Mouse (Mus musculus) hindbrain, embryonic 14.5 days (tissue): ENCODE measurements around the gene 1110059E24Rik. TPM values are rescaled to one million over a fixed set of nuclear protein-coding genes. Genes with fewer than 3 reads are reported as not detected.
A peak's percentile ranks its signal among the peaks of the same experiment; 100 is the strongest.

Source experiments
- ATAC-seq: fragments of 200-750 bp; cut with Nextera tagmentation; 2 replicates; pipeline ENCODE4 v1.8.0; 2017; ENCODE audit warnings: moderate number of reproducible peaks, mild to moderate bottlenecking, moderate TSS enrichment, moderate library complexity; ENCODE audit not compliant: low FRiP score
- DNase-seq: peaks from one replicate; pipeline ENCODE4 v3.0.0-alpha.2; 2015; ENCODE audit warnings: low spot score
- H3K27ac ChIP-seq: fragments of 300-500 bp; sonication (generic); 2 replicates; pipeline ENCODE4 v1.5.1; 2014; ENCODE audit warnings: mild to moderate bottlenecking, moderate library complexity
- H3K27me3 ChIP-seq: fragments of 300-500 bp; sonication (generic); 2 replicates; pipeline ENCODE4 v1.6.1; 2014; ENCODE audit warnings: mild to moderate bottlenecking, low read length, mixed read lengths; ENCODE audit not compliant: control insufficient read depth, insufficient read depth
- H3K36me3 ChIP-seq: fragments of 300-500 bp; sonication (generic); replicated peaks from 2 replicates; pipeline ENCODE4 v1.6.1; 2014; ENCODE audit not compliant: control insufficient read depth, insufficient read depth
- H3K4me1 ChIP-seq: fragments of 300-500 bp; sonication (generic); replicated peaks from 2 replicates; pipeline ENCODE4 v1.6.1; 2014; ENCODE audit warnings: antibody characterized with exemption, low read length, mixed read lengths; ENCODE audit not compliant: control insufficient read depth, insufficient read depth
- H3K4me2 ChIP-seq: fragments of 300-500 bp; sonication (generic); replicated peaks from 2 replicates; pipeline ENCODE4 v1.6.1; 2014; ENCODE audit warnings: mild to moderate bottlenecking, moderate library complexity
- H3K4me3 ChIP-seq: fragments of 300-500 bp; sonication (generic); replicated peaks from 2 replicates; pipeline ENCODE4 v1.5.1; 2014; ENCODE audit warnings: mild to moderate bottlenecking, low read length
- H3K9ac ChIP-seq: fragments of 300-500 bp; sonication (generic); 2 replicates; pipeline ENCODE4 v1.6.1; 2014
- H3K9me3 ChIP-seq: fragments of 300-500 bp; sonication (generic); 2 replicates; pipeline ENCODE4 v1.6.1; 2016; ENCODE audit warnings: low read length; ENCODE audit not compliant: control insufficient read depth
- WGBS: fragments of 180-500 bp; shearing (Covaris S2); extraction: QIAGEN DNeasy Blood & Tissue Kit; methylation state at CpG from one replicate; pipeline ENCODE4 v1.1.7; 2014; 5-methylcytosine and 5-hydroxymethylcytosine counted together
- polyA plus RNA-seq: library from polyadenylated mRNA; unstranded; fragments of >200 nt; fragmentation: Nextera tagmentation; extraction: Ambion mirVana; gene quantifications from 2 replicates; pipeline ENCODE4 v1.2.1, GENCODE M21; 2014

The 1110059E24Rik gene
- polyA plus RNA-seq, result 54.2 and 63.9 TPM in 2 replicates

DNA sequence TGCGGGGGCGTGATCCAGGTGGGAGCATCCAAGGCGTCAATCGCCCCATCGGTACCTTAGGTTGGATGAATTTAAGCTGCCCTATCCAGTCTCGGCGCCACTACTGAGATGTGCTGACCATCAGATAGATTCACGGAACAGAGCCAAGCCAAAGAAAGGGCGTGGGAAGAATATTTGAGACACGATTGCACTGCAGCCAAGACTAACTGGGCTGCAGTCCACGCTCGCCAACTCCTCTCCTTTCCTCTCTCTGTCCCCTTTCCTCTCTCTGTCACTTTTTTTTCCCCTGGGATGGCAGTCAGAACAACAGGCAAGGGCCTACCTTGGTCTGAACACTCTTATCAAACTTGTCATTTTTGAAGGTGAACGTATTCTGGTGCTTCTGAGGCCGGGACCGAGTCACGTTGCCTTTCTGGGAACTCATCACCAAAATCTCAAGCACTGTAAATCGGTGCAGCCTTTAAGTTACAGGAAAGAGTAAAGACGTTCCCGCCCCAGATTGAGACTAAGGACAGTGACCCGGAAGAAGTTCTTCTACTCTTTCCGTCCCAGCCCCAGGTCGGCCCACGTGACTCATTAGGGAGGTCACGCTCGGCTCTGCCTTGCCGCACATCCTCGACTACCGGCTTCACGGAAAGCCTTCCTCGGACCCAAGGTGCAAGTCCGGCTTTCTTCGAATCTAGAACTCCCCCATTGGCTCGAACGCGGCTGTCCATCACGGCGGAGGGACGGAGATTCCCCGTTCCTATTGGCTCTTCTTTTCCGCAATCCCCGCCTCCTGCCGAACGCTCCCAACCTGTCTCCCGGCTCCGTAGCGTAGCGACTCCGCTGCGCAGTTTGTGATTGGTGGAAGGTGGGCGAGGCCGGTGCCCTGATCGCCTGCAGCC, at the start of gene 1110059E24Rik:
Gene 1110059E24Rik (minus strand): TSS at position 692 of the 887 bp plus-strand sequence.
- Histone ChIP-seq H3K9ac (peak within 1 kb of the TSS; percentile 88), H3K4me2 (peak within 1 kb of the TSS; percentile 73), H3K27me3 (no peaks in the 10 kb centered on the region), H3K36me3 (no peaks in the 10 kb centered on the region), H3K4me1 (peaks cover 33% of the 10 kb centered on the region), H3K9me3 (no peaks in the 10 kb centered on the region), H3K4me3 (peak within 1 kb of the TSS; percentile 95), H3K27ac (peak within 1 kb of the TSS; percentile 98)
- WGBS, result 6% methylated on average over 52 of the region's 52 CpGs
- peak; percentile 93 for DNase-seq
- peak; percentile 99 for ATAC-seq

DNA sequence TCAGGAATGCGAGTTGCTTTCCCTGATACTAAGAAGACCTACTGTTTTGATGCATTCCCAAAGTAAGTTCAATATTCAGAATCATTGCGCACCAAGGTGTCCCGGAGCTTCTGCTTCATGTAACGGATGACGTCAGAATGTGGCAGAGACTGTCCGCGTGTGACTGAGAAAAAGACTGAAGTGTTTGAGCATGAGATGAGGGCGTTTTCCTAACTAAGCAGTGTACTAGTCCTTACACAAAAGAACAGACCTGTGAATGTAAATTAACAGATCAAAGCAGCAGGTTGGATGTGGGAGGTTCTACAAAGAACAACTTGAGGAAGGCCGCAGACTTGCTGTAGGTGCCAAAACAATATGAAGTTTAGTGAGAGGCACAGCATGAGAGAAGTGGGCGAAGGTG, 28.2 kb upstream of the 1110059E24Rik start:
- DNase-seq (no peak), ATAC-seq (no peak)
- Histone ChIP-seq H3K27me3 (no peaks in the 10 kb centered on the region), H3K4me3 (no peak overlapping the region), H3K4me1 (no peaks in the 10 kb centered on the region), H3K36me3 (peaks cover 61% of the 10 kb centered on the region), H3K9me3 (no peaks in the 10 kb centered on the region), H3K4me2 (no peak overlapping the region), H3K27ac (no peak overlapping the region), H3K9ac (no peak overlapping the region)
- 98% methylated on average over 10 of the region's 10 CpGs for WGBS

DNA sequence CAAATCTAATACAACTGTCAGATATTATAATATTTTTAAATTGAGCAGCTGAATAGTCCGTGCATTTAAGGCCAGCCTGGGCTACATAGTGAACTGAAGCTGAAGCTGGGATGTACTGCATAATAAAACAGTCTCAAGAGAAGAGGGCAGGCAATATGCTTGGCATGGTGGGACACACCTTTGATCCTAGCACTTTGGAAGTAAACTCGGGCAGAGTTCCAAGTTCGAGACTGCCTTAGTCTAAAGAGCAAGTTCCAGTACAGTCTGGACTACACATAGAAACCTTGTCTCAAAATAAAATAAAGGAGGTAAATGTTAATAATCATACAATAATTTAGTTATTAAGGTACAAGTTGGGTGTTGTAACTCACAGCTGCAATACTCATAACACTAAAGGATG, 27.3 kb upstream of the 1110059E24Rik start:
- Histone ChIP-seq H3K4me3 (no peak overlapping the region), H3K9me3 (no peaks in the 10 kb centered on the region), H3K27ac (no peak overlapping the region), H3K9ac (no peak overlapping the region), H3K36me3 (peaks cover 55% of the 10 kb centered on the region), H3K4me1 (no peaks in the 10 kb centered on the region), H3K27me3 (no peaks in the 10 kb centered on the region), H3K4me2 (no peak overlapping the region)
- ATAC-seq (no peak), DNase-seq (no peak)
- 94% methylated on average over 3 of the region's 3 CpGs for WGBS

DNA sequence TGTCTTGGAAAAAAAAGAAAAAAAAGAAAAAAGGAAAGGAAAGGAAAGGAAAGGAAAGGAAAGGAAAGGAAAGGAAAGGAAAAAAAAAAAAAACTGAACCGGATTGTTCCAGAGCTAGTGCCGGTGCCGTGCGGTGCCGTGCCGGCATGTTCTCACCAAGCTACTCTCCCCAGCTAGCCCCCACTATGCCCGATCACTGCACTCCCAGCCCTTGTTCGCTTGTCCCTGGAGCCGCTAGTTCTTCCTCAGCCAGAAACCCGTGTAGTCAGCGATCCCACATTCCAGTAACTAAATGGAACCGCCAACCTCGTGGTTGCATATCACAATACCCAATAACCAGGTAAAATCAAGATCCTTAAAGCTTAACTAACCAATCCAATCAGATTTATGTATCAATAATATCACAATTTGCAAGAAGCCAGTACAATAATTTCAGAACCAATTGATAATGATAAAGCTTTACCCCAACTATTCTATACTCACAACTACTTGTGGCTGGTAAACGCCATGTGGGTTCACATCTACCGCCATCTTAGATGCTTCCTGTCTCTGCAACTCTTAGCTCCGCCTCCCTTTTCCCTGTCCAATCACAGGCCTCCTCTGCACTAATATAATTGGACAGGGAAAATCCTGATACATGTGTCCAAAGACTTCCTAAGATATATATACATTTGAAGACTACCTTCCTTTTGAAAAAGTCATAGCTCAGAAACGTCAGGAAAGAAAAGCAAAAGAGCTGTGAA, 21.7 kb upstream of the 1110059E24Rik start:
- no peak overlapping the region for H3K4me3 ChIP-seq
- no peak for ATAC-seq
- 98% methylated on average over 17 of the region's 17 CpGs for WGBS
- H3K4me2 ChIP-seq, result no peak overlapping the region
- no peak overlapping the region for H3K27ac ChIP-seq
- H3K36me3 ChIP-seq, result peaks cover 11% of the 10 kb centered on the region
- DNase-seq, result no peak
- H3K9me3 ChIP-seq, result no peaks in the 10 kb centered on the region
- H3K9ac ChIP-seq, result no peak overlapping the region
- H3K4me1 ChIP-seq, result no peaks in the 10 kb centered on the region
- H3K27me3 ChIP-seq, result no peaks in the 10 kb centered on the region

DNA sequence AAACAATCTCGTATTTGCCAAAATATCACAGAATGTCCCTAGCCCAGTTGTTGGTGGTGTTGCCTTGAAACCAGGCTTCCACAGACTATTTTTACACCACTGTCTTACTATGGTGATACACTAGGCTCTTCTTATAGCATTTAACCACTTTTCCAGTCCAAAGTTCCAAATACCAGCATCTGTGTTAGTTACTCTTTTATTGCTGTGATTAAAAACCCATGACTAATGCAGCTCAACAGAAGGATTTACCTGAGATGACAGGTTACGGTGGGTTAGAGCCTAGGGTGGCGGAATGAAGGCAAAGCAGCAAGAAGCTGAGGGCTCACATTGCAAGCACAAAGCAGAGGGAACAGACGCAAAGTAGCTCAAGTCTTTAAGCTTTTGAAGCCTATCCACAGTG, 16.9 kb upstream of the 1110059E24Rik start:
- H3K4me1 ChIP-seq, result no peaks in the 10 kb centered on the region
- WGBS, result 93% methylated on average over 4 of the region's 4 CpGs

DNA sequence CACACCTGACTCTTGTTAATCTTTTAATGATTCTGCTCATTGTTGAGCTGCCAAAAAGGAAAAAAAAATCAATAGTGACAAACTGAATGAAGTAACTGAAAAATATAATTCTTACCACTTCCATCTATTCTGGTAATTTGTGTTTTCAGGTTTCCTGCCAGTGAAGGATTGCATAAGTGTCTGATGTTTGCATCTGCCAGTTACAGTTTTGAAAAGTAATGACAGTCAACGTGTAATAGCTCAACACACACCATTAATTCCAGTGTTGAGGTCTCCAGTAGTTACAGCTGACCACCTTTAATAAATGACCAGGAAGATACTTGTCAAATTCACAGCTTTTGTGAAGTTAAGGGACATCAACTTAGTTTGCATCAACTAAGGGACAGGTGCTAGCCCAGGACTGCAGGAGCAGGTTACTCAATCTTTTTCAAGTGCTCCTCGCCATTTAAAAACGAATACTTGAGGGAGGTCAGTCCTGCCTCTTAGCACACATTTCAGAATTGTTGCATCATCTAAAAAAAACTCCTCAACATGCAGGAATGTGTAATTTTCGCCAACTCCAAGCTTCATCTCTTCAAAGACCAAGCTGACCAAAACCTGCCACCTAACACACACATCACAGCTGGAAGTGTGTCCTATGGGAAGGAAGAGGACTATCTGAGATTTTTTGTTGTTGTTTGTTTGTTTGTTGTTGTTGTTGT, 11.1 kb upstream of the 1110059E24Rik start:
- H3K27ac ChIP-seq, result no peak overlapping the region
- WGBS, result 92% methylated on average over 4 of the region's 4 CpGs
- no peak for ATAC-seq
- H3K36me3 ChIP-seq, result no peaks in the 10 kb centered on the region
- no peaks in the 10 kb centered on the region for H3K9me3 ChIP-seq
- no peak overlapping the region for H3K9ac ChIP-seq
- no peak overlapping the region for H3K4me2 ChIP-seq
- H3K27me3 ChIP-seq, result no peaks in the 10 kb centered on the region
- H3K4me1 ChIP-seq, result no peaks in the 10 kb centered on the region
- no peak overlapping the region for H3K4me3 ChIP-seq
- no peak for DNase-seq

More for the DNA sequence above, 16.9 kb upstream of the 1110059E24Rik start:
- ATAC-seq, result no peak
- H3K4me2 ChIP-seq, result no peak overlapping the region
- no peaks in the 10 kb centered on the region for H3K27me3 ChIP-seq
- DNase-seq, result no peak
- H3K36me3 ChIP-seq, result no peaks in the 10 kb centered on the region
- no peaks in the 10 kb centered on the region for H3K9me3 ChIP-seq
- H3K27ac ChIP-seq, result no peak overlapping the region
- no peak overlapping the region for H3K9ac ChIP-seq
- no peak overlapping the region for H3K4me3 ChIP-seq

DNA sequence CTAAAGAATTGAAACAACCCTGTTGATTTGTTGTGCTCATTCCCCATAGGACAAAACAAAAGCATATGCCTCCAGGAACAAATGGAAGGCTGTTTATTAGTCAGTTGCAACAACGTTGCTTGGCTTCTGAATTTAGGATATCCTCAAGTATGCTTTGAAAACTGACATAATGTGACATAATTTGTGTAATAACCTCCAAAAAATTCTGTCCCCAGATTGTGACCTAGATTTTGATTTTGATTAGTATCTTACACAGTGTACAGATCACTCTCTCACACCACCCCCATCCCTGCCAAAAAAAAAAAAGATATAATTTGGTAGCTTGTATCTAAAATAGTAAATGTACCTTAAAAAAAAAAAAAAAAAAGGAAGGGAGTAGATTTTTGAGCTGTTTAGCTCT, 8.0 kb upstream of the 1110059E24Rik start:
- Histone ChIP-seq H3K36me3 (no peaks in the 10 kb centered on the region), H3K9ac (no peak overlapping the region), H3K27me3 (no peaks in the 10 kb centered on the region), H3K4me2 (no peak overlapping the region), H3K4me3 (no peak overlapping the region), H3K27ac (no peak overlapping the region), H3K4me1 (peaks cover 4% of the 10 kb centered on the region), H3K9me3 (no peaks in the 10 kb centered on the region)
- DNase-seq, result no peak
- no peak for ATAC-seq
- WGBS, result 66% methylated on average over 1 of the region's 1 CpGs

DNA sequence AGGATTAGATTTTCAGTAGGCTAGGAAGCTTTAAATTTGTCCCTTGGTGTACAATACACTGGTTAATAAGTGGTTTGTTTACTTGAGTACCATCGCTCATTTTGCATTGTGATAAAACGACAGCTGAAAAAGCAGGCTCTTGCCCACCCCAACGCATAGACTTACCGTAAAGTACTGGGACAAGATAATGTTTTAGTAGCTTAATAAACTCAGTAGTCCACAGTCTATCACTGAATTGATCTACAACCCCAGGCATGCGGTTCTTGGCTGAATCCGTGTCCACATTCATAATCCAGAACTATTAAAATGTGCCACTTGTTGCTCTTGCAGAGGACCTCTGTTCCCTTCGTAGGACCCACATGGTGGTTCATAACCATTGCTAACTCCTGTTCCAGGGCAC, 2.0 kb upstream of the 1110059E24Rik start:
- ATAC-seq, result no peak
- 55% methylated on average over 7 of the region's 7 CpGs for WGBS
- peak overlapping the region; percentile 73 for H3K4me2 ChIP-seq
- H3K9me3 ChIP-seq, result no peaks in the 10 kb centered on the region
- peak overlapping the region; percentile 95 for H3K4me3 ChIP-seq
- H3K4me1 ChIP-seq, result peaks cover 33% of the 10 kb centered on the region
- H3K9ac ChIP-seq, result peak overlapping the region; percentile 88
- no peaks in the 10 kb centered on the region for H3K27me3 ChIP-seq
- DNase-seq, result no peak
- no peak overlapping the region for H3K27ac ChIP-seq
- no peaks in the 10 kb centered on the region for H3K36me3 ChIP-seq
